Mouse (Mus musculus) kidney, embryonic 16.5 days (tissue): ENCODE data around the gene Gm47429. TPM values are rescaled to one million over a fixed set of nuclear protein-coding genes. Genes with fewer than 3 reads are reported as not detected.
A peak's percentile ranks its signal among the peaks of the same experiment; 100 is the strongest.
"Not testable (repeated sequence)": the region's sequence is repeated elsewhere in the genome, so short reads cannot be mapped to it uniquely, and the experiment has no call there.

Experiments used
- ATAC-seq: fragments of 200-750 bp; cut with Nextera tagmentation; 2 replicates; pipeline ENCODE4 v1.8.0; 2017; ENCODE audit warnings: moderate TSS enrichment; ENCODE audit not compliant: low FRiP score, low TSS enrichment
- H3K27ac ChIP-seq: fragments of 300-500 bp; sonication (generic); 2 replicates; pipeline ENCODE4 v1.5.1; 2014; ENCODE audit warnings: low read length
- H3K27me3 ChIP-seq: fragments of 300-500 bp; sonication (generic); 2 replicates; pipeline ENCODE4 v1.6.1; 2014; ENCODE audit warnings: low read length, control low read depth, mixed read lengths; ENCODE audit not compliant: insufficient read depth
- H3K36me3 ChIP-seq: fragments of 300-500 bp; sonication (generic); 2 replicates; pipeline ENCODE4 v1.6.1; 2014; ENCODE audit warnings: low read length, control low read depth, mixed read lengths; ENCODE audit not compliant: insufficient read depth
- H3K4me1 ChIP-seq: fragments of 300-500 bp; sonication (generic); 2 replicates; pipeline ENCODE4 v1.6.1; 2014; ENCODE audit warnings: low read length, control low read depth, mixed read lengths; ENCODE audit not compliant: insufficient read depth
- H3K4me2 ChIP-seq: fragments of 300-500 bp; sonication (generic); replicated peaks from 2 replicates; pipeline ENCODE4 v1.6.1; 2014; ENCODE audit warnings: low read depth, low read length
- H3K4me3 ChIP-seq: fragments of 300-500 bp; sonication (generic); 2 replicates; pipeline ENCODE4 v1.5.1; 2014; ENCODE audit warnings: mild to moderate bottlenecking, low read length
- H3K9ac ChIP-seq: fragments of 300-500 bp; sonication (generic); replicated peaks from 2 replicates; pipeline ENCODE4 v1.6.1; 2014; ENCODE audit warnings: low read length
- H3K9me3 ChIP-seq: fragments of 300-500 bp; sonication (generic); 2 replicates; pipeline ENCODE4 v1.6.1; 2016; ENCODE audit warnings: low read length, control low read depth
- WGBS: fragments of 180-500 bp; shearing (Covaris S2); extraction: QIAGEN DNeasy Blood & Tissue Kit; methylation state at CpG from one replicate; pipeline ENCODE4 v1.1.7; 2014; 5-methylcytosine and 5-hydroxymethylcytosine counted together
- polyA plus RNA-seq: library from polyadenylated mRNA; unstranded; fragments of >200 nt; fragmentation: Nextera tagmentation; extraction: Ambion mirVana; gene quantifications from 2 replicates; pipeline ENCODE4 v1.2.1, GENCODE M21; 2015

The Gm47429 gene
- not detected in 2 replicates for polyA plus RNA-seq

DNA sequence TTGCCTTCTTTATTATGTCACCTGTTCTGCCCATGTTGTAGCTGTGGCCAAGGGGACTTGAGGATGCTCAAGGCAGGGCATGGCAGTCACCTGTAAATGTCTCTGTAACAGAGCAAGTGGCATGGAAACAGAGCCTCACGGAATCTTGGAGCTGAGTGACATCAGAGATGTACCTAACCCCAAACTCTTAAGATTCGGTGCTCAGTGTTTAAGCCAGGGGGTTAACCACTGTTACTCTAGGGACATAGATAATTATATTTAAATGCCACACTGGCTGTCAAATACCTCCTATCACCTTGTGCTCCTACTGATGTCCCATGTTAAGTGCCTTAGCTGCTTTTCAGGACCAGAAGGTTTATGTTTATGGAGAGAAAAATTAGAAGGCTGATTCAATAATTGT lies at the start of gene Gm47429:
Gene Gm47429, minus strand, starts transcription at position 101 of the 400 bp plus-strand sequence.
- Histone ChIP-seq H3K9ac (no peak within 1 kb of the TSS), H3K4me2 (no peak within 1 kb of the TSS), H3K4me1 (no peaks in the 10 kb centered on the region), H3K9me3 (no peaks in the 10 kb centered on the region), H3K27me3 (no peaks in the 10 kb centered on the region), H3K4me3 (no peak within 1 kb of the TSS), H3K36me3 (no peaks in the 10 kb centered on the region), H3K27ac (no peak within 1 kb of the TSS)
- no peak for ATAC-seq
- 86% methylated on average over 2 of the region's 2 CpGs for WGBS

DNA sequence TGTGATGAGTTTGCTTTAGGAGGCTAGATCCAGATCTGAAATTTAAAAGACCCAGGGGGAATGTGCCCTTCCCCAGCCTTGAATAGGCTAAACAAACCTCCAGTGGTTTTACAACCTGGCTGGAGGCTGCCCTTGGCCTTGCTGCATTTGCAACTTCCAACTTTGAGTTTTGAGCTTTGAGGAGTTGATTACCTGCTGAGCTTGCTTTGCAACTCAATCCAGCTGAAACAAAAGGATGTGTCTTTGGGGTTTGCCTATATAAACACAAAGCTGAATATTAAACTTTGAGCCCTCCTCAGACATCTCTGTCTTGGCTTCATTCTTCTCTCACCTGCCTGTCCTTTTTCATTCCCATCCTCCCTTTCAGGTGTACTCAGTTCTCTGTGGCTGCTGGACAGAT lies 44.8 kb upstream of the Gm47429 start:
- H3K9me3 ChIP-seq, H3K27ac ChIP-seq: not testable (repeated sequence)

DNA sequence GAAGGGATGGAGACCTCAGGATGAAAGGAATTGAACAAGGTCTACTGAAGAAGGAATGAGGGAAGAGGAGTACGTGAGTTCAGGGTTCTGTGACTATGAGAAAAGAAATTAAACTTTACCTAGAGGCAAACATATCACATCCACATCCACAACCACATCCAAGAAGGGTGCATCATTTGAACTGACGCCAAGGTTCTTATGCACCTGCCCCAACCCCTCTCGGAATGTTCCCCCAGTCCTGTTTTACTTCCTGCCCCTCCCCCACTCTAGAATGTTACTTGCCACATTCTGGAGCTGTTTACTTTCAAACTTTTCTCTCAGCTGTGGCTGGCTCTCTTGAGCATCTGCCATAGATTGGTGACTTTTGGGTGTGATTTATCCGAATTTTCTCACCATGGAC lies 23.3 kb upstream of the Gm47429 start, which contains the start of gene Nutm2:
Gene Nutm2, plus strand, starts transcription at position 301 of the 400 bp plus-strand sequence.
- Histone ChIP-seq H3K9ac (no peak within 1 kb of the TSS), H3K4me3 (no peak within 1 kb of the TSS), H3K36me3 (no peaks in the 10 kb centered on the region), H3K27me3 (no peaks in the 10 kb centered on the region), H3K27ac (no peak within 1 kb of the TSS), H3K9me3 (no peaks in the 10 kb centered on the region), H3K4me2 (no peak within 1 kb of the TSS), H3K4me1 (no peaks in the 10 kb centered on the region)
- 82% methylated on average over 4 of the region's 4 CpGs for WGBS
- no peak for ATAC-seq

More for the DNA sequence above, 44.8 kb upstream of the Gm47429 start:
- not testable (repeated sequence) for H3K4me1 ChIP-seq, H3K4me2 ChIP-seq, H3K4me3 ChIP-seq, H3K9ac ChIP-seq, ATAC-seq, H3K36me3 ChIP-seq, H3K27me3 ChIP-seq

DNA sequence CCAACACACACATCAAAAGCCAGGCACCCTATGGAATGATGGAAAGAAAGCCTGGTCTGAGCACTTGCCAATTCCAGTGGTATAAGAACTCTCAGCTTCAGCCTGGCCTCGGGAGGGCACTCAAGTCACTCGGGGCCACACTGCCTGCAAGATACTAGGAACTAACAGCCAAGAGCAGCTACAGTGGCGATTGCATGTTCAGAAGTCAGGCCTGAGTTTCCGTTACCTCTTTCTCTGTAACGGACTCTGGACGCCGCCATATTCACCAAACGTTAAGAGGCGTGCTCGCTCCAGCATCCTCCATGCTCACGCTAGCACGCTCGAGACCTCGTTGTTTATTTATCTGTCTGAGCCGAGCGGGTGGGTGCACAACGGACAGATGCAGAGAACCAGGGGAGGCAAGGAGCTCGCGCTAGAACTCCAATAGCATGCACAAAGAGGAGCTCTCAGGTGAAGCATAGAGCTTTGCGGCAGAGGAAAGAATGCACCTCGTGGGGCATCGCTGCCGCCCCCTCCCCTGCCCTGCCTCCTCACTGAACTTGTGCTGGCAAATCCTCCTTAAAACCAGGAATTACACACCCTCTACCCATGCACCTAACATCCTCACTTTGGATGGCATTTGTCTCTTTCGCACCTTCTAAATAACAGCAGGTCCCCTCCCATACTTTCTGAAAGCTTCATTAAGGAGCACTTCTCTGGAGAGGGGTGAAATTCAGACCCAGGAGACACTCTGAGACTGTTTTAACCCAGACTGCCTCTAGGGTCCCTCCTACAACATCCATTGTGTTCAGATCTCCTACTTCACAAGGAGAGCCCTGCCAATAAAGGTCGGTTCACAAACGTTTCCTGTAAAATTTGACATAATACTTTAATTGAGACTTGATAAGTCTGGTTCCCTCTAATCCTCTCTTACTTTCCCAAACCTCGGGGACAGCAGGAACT lies 21.2 kb upstream of the Gm47429 start:
- no peaks in the 10 kb centered on the region for H3K4me1 ChIP-seq
- peak overlapping the region; percentile 55 for H3K4me2 ChIP-seq
- no peak for ATAC-seq
- no peak overlapping the region for H3K9ac ChIP-seq
- no peaks in the 10 kb centered on the region for H3K9me3 ChIP-seq
- WGBS: 29% methylated on average over 27 of the region's 27 CpGs
- H3K36me3 ChIP-seq: no peaks in the 10 kb centered on the region
- H3K4me3 ChIP-seq: peak overlapping the region; percentile 32
- no peaks in the 10 kb centered on the region for H3K27me3 ChIP-seq
- no peak overlapping the region for H3K27ac ChIP-seq

DNA sequence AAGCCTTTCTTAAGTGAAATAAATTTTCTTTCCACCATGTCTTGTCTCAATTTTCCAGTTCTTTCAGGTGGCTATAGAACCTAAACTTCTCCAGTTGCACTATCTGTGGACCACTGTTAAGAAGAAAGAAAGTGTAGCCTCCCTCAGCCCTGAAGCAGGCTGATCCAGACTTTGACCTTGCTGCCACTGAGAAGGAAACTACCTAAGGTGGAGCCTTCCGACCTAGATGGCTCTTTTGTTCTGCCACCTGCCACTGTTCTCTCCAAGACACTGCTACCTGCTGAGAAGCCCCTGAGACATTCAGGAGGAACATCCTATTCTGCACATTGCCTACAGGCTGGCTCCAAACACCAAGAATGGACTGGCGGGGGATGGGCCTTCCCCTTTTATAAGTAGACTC lies 16.7 kb upstream of the Gm47429 start:
- ATAC-seq, H3K27me3 ChIP-seq, H3K36me3 ChIP-seq, H3K9ac ChIP-seq, H3K27ac ChIP-seq, H3K4me2 ChIP-seq, H3K4me3 ChIP-seq, H3K4me1 ChIP-seq, H3K9me3 ChIP-seq: not testable (repeated sequence)
- WGBS: 81% methylated on average over 2 of the region's 2 CpGs

DNA sequence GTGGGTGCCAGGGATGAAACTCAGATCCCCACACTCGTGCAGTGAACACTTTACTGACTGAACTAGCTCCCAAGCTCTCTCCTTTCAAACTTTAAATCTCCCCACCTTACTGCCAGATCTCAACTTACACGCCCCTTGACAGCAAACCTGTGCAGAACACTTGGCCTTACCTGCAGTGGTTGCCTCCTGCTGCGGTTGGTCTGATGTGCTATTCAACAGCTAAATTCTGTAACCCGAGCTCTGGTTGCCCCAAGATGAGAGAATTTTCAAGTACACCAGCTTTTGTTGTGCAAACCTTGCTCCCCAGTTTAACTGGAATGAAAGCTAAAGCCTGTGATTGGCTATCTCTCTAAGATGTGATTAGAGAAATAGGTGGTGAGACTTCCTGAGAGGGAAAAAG lies 9.7 kb upstream of the Gm47429 start:
- Histone ChIP-seq H3K27ac (no peak overlapping the region), H3K9ac (no peak overlapping the region), H3K4me2 (no peak overlapping the region), H3K4me3 (no peak overlapping the region), H3K27me3 (no peaks in the 10 kb centered on the region), H3K36me3 (no peaks in the 10 kb centered on the region), H3K4me1 (no peaks in the 10 kb centered on the region), H3K9me3 (no peaks in the 10 kb centered on the region)
- 23% methylated on average over 4 of the region's 4 CpGs for WGBS
- no peak for ATAC-seq

DNA sequence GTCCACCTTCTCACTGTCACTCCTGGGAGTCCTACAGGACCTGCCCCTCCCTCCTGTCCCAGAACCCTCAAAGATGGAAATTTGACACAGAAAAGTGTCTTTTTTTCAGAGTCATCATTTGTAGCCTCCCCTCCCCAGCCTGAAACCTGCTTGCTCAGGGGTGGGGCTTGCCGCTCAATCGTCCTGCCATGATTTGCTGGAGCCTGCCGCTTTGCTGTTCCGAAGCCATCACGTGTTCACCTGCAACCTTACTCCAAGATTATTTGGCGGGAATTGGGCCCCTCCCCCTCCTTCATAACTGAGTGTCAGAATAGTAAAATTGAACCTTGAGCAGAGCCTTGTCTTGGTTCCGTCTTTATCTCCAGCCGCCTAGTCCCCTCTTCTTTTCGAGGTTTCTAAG lies 8.6 kb upstream of the Gm47429 start:
- not testable (repeated sequence) for H3K9me3 ChIP-seq, H3K27ac ChIP-seq, H3K4me1 ChIP-seq, H3K36me3 ChIP-seq, H3K4me3 ChIP-seq, ATAC-seq, H3K9ac ChIP-seq, H3K4me2 ChIP-seq, H3K27me3 ChIP-seq
- WGBS: 70% methylated on average over 9 of the region's 9 CpGs

DNA sequence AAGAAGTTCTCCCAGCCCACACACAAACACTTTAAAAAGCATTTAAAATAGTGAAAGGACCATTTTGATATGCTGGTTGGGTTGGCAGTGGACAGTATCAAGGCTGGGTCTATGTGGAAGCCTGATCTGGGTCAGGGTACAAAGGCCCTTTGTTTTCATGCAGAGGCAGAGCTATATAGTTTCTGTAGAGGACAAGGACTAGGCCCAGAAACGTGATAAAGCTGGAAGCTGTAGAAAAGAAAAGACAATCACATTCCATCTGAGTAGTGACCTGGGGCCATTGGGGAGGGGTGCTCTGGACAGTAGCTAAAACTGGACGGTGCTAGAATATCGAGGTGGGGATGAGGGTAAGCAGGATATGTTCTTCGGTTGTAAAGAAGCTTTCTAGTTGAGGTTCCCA lies 1.5 kb upstream of the Gm47429 start:
- 70% methylated on average over 4 of the region's 4 CpGs for WGBS
- Histone ChIP-seq H3K36me3 (no peaks in the 10 kb centered on the region), H3K9ac (no peak overlapping the region), H3K9me3 (no peaks in the 10 kb centered on the region), H3K4me1 (no peaks in the 10 kb centered on the region), H3K27ac (no peak overlapping the region), H3K4me2 (no peak overlapping the region), H3K27me3 (no peaks in the 10 kb centered on the region), H3K4me3 (no peak overlapping the region)
- ATAC-seq: no peak

DNA sequence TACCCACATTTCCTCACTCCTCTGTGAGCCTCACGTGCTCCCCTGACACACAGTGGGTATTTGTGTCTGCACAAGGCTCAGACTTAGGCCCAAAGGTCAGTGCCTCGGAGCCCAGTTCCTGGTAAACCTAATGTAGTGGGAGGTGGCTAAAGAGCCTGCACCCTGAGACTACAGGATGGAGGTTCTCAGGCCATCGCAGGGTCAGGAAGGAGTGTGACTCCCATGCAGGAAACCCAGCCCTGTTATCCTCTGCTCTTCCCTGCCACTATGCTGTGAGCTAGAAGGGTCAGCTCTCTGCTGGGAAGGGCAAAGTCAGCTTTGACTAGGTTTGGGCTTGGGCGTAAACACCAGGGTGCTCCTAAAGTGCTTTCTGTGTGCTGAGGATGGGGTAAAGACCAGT lies 17.0 kb downstream of the Gm47429 start:
- Histone ChIP-seq H3K4me3 (no peak overlapping the region), H3K4me1 (no peaks in the 10 kb centered on the region), H3K9me3 (no peaks in the 10 kb centered on the region), H3K4me2 (no peak overlapping the region), H3K9ac (no peak overlapping the region), H3K27me3 (no peaks in the 10 kb centered on the region), H3K36me3 (peaks cover 60% of the 10 kb centered on the region), H3K27ac (no peak overlapping the region)
- ATAC-seq: no peak
- 82% methylated on average over 4 of the region's 4 CpGs for WGBS

DNA sequence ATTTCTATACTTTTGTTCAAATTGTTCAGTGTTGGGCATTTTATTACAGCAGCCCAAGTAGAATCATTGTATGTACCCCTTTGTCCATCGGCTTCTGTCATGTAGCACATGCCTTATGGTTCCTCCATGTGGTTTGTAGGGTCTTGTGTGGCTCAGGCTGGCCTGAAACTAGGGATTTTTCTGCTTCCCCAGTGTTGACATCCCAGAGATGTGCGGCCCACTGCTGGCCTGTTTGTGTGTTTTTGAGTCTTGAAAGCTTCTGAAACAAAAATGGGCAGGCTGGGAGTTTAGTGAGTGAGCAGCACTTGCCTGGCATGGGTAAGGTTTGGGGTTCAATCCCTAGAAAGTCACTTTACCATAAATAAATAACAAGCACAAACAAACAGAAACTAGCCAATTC lies 19.2 kb downstream of the Gm47429 start:
- Histone ChIP-seq H3K9ac (no peak overlapping the region), H3K4me2 (no peak overlapping the region), H3K9me3 (no peaks in the 10 kb centered on the region), H3K4me1 (no peaks in the 10 kb centered on the region), H3K27ac (no peak overlapping the region), H3K27me3 (no peaks in the 10 kb centered on the region), H3K36me3 (peaks cover 59% of the 10 kb centered on the region), H3K4me3 (no peak overlapping the region)
- 88% methylated on average over 2 of the region's 2 CpGs for WGBS
- no peak for ATAC-seq
